Mouse (Mus musculus): ENCODE data around the gene Lhfp. TPM values are rescaled to one million over a fixed set of nuclear protein-coding genes. Genes with fewer than 3 reads are reported as not detected.

The Lhfp gene
- polyA plus RNA-seq, 2 experiments from 2014 or later: 0.42 TPM; not detected in 1

- ATAC-seq: no peak
These were observed 876 bp downstream of the Lhfp start for GRCm38 (mm10) chr3:53042240-53042567.

- ATAC-seq: no peak
These were observed 2.0 kb downstream of the Lhfp start for GRCm38 (mm10) chr3:53043206-53043780.

- ATAC-seq: no peak
These were observed 2.9 kb downstream of the Lhfp start for GRCm38 (mm10) chr3:53044238-53044637.

- ATAC-seq: no peak
These were observed 3.5 kb downstream of the Lhfp start for GRCm38 (mm10) chr3:53044682-53045299.

GRCm38 (mm10) chr3:53045697-53046096 is 4.4 kb downstream of the Lhfp start:
- ATAC-seq: no peak

- ATAC-seq: no peak
These were observed 5.0 kb downstream of the Lhfp start for GRCm38 (mm10) chr3:53046371-53046770.

- ATAC-seq: no peak
These were observed 11.1 kb downstream of the Lhfp start for GRCm38 (mm10) chr3:53052385-53052784.

GRCm38 (mm10) chr3:53056430-53056829 is 15.1 kb downstream of the Lhfp start:
- no peak for ATAC-seq

- no peak for ATAC-seq
These were observed 18.6 kb downstream of the Lhfp start for GRCm38 (mm10) chr3:53059959-53060358.

GRCm38 (mm10) chr3:53063423-53064147 is 22.3 kb downstream of the Lhfp start:
- no peak for ATAC-seq

- no peak for ATAC-seq
These were observed 24.2 kb downstream of the Lhfp start for GRCm38 (mm10) chr3:53065267-53066094.

GRCm38 (mm10) chr3:53066095-53066372 is 24.7 kb downstream of the Lhfp start:
- ATAC-seq: no peak

GRCm38 (mm10) chr3:53068399-53068798 is 27.1 kb downstream of the Lhfp start:
- no peak for ATAC-seq

- ATAC-seq: no peak
These were observed 32.9 kb downstream of the Lhfp start for GRCm38 (mm10) chr3:53074264-53074663.

- ATAC-seq: no peak
These were observed 33.4 kb downstream of the Lhfp start for GRCm38 (mm10) chr3:53074761-53075160.

GRCm38 (mm10) chr3:53080286-53080685 is 39.0 kb downstream of the Lhfp start:
- ATAC-seq: no peak

- no peak for ATAC-seq
These were observed 39.4 kb downstream of the Lhfp start for GRCm38 (mm10) chr3:53080710-53081109.

GRCm38 (mm10) chr3:53083717-53084116 is 42.4 kb downstream of the Lhfp start:
- no peak for ATAC-seq

- no peak for ATAC-seq
These were observed 43.5 kb downstream of the Lhfp start for GRCm38 (mm10) chr3:53084806-53085205.

- ATAC-seq: no peak
These were observed 45.3 kb downstream of the Lhfp start for GRCm38 (mm10) chr3:53086481-53087155.

GRCm38 (mm10) chr3:53087156-53087805 is 46.0 kb downstream of the Lhfp start:
- no peak for ATAC-seq

- ATAC-seq: no peak
These were observed 48.6 kb downstream of the Lhfp start for GRCm38 (mm10) chr3:53089921-53090320.
